Mouse (Mus musculus): ENCODE measurements around the gene Lect2. TPM values are rescaled to one million over a fixed set of nuclear protein-coding genes. Genes with fewer than 3 reads are reported as not detected.

Gene Lect2
- polyA plus RNA-seq, 1 experiment = not detected

DNA sequence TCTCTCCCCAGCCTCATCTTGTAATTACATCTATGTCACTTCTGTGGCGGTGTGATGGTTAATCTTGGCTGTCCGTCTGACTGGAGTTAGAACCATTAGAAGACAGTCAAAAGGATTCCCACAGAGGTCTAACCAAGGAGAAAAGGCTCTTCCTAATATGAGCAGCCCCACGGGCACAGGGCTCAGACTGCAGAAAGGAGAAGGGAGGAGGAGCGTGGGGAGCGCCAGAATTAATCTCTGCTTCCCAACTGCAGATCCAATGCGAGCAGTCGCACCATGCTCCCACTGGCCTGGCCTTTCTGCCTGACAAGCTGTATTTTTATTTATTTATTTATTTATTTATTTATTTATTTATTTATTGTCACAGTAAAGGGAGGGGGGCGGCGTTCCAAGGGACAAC lies 4.5 kb downstream of the Lect2 start:
- no peaks in the 10 kb centered on the region for H3K4me1 ChIP-seq (ENCODE audit: control insufficient read depth, insufficient read depth, insufficient read length, low read length)
- H3K4me3 ChIP-seq (ENCODE audit: insufficient read depth, low read depth, low read length) = no peak overlapping the region
- H3K27ac ChIP-seq (replicated peaks; ENCODE audit: low read depth, low read length) = no peak overlapping the region

DNA sequence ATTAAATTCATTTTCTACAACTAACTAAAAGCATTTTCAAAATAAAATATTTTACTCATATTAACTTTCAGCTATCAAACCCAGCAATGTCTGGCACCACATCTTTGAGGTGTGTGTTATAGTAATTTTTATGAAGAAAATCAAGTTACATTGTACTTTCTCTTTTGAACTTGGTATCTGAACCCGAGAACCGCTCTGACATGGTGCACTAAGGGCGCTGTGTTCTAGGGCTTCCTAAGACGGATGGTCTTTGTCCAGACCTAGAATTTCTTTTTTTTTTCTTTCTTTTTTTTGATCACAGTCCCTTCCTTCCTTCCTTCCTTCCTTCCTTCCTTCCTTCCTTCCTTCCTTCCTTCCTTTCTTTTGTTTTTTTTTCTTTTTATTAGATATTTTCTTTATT lies 8.5 kb downstream of the Lect2 start:
- Histone ChIP-seq H3K4me3 (ENCODE audit: insufficient read depth, low read depth, low read length) (no peak overlapping the region), H3K27ac (replicated peaks; ENCODE audit: low read depth, low read length) (no peak overlapping the region), H3K4me1 (ENCODE audit: control insufficient read depth, insufficient read depth, insufficient read length, low read length) (no peaks in the 10 kb centered on the region)

DNA sequence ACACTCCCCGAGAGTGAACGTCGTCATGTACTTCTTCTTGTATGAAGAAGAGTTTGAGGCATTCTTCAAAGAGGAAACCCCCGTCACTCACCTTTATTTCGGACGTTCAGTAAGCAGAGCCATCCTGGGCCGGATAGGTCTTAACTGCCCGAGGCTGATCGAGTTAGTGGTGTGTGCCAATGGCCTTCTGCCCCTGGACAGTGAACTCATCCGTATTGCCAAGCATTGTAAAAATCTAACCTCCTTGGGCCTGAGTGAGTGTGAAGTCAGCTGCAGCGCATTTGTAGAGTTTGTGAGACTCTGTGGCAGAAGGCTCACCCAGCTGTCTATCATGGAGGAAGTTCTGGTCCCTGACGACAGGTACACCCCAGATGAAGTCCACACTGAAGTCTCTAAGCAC lies 11.3 kb downstream of the Lect2 start:
- H3K4me3 ChIP-seq (ENCODE audit: insufficient read depth, low read depth, low read length) = no peak overlapping the region
- H3K27ac ChIP-seq (replicated peaks; ENCODE audit: low read depth, low read length) = no peak overlapping the region
- no peaks in the 10 kb centered on the region for H3K4me1 ChIP-seq (ENCODE audit: control insufficient read depth, insufficient read depth, insufficient read length, low read length)

GRCm38 (mm10) chr13:56535570-56535969 lies 12.7 kb downstream of the Lect2 start:
- Histone ChIP-seq H3K27ac (replicated peaks; ENCODE audit: low read depth, low read length) (no peak overlapping the region), H3K4me3 (ENCODE audit: insufficient read depth, low read depth, low read length) (no peak overlapping the region), H3K4me1 (ENCODE audit: control insufficient read depth, insufficient read depth, insufficient read length, low read length) (no peaks in the 10 kb centered on the region)

- Histone ChIP-seq H3K27ac (replicated peaks; ENCODE audit: low read depth, low read length) (no peak overlapping the region), H3K4me3 (ENCODE audit: insufficient read depth, low read depth, low read length) (no peak overlapping the region), H3K4me1 (ENCODE audit: control insufficient read depth, insufficient read depth, insufficient read length, low read length) (no peaks in the 10 kb centered on the region)
Observed at GRCm38 (mm10) chr13:56534931-56535330, 13.4 kb downstream of the Lect2 start.

DNA sequence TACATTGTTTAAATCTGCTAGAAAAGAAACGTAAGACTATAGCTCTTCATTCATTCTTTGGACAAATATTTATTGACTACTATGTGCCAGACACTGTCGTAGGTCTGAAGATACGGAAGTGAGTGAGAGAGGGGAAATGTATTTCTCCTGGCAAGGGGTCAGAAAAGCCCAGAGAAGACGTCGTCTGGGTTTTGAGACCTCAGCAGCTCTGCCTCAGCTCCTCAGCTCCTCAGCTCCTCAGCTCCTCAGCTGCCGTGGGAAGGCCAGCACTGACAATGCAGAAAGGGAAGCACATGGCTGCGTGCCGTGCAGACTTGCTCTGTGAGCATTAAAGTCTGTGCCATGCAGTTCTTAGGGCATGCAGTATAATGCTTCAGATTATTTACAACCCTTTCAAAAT lies 18.6 kb downstream of the Lect2 start:
- H3K27ac ChIP-seq (replicated peaks; ENCODE audit: low read depth, low read length) = no peak overlapping the region
- no peak overlapping the region for H3K4me3 ChIP-seq (ENCODE audit: insufficient read depth, low read depth, low read length)
- H3K4me1 ChIP-seq (ENCODE audit: control insufficient read depth, insufficient read depth, insufficient read length, low read length) = no peaks in the 10 kb centered on the region

DNA sequence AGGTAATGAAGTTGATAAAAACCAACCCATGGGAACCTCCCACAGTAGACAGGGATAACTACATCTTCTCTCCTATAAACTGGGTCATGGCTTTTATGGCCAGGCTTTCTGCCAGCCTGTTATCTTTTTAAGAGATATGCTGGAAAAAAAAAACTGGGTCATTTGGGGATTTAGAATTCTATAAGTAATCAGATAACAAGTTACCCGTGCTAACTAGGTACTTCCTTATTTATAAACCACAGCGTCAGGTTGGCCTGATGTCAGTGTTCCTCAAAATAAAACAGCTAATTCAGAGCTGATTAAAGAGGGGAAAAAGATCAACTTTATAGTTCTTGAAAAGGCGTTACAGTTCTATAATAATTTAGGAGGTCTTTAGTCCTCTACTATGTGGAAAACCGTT lies 19.3 kb downstream of the Lect2 start:
- no peak overlapping the region for H3K27ac ChIP-seq (replicated peaks; ENCODE audit: low read depth, low read length)

GRCm38 (mm10) chr13:56528281-56528680 lies 20.0 kb downstream of the Lect2 start:
- H3K4me3 ChIP-seq (ENCODE audit: insufficient read depth, low read depth, low read length) = no peak overlapping the region
- H3K27ac ChIP-seq (replicated peaks; ENCODE audit: low read depth, low read length) = no peak overlapping the region

More for the DNA sequence above, 19.3 kb downstream of the Lect2 start:
- H3K4me1 ChIP-seq (ENCODE audit: control insufficient read depth, insufficient read depth, insufficient read length, low read length) = no peaks in the 10 kb centered on the region
- no peak overlapping the region for H3K4me3 ChIP-seq (ENCODE audit: insufficient read depth, low read depth, low read length)

DNA sequence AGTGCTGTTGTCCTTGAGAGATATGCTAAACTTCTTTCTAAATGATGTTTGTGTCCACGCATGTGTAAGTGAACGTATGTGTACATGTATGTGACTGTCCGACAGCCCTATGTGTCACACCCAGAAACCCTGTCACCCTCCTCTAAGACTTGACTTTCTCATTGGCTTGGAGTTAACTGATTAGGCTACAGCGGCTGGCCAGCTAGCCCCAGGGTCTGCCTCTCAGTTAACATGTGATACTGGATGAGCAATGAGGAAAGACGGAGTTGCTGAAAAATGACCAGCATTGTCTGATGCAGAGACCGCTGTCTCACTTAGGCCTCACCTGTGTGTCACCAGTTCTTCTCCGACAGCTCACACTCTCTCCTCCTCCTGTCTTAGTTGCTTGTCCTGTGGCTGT lies 20.5 kb downstream of the Lect2 start:
- no peak overlapping the region for H3K27ac ChIP-seq (replicated peaks; ENCODE audit: low read depth, low read length)

More at GRCm38 (mm10) chr13:56528281-56528680, 20.0 kb downstream of the Lect2 start:
- H3K4me1 ChIP-seq (ENCODE audit: control insufficient read depth, insufficient read depth, insufficient read length, low read length) = no peaks in the 10 kb centered on the region

GRCm38 (mm10) chr13:56526871-56527270 lies 21.4 kb downstream of the Lect2 start:
- H3K4me1 ChIP-seq (ENCODE audit: control insufficient read depth, insufficient read depth, insufficient read length, low read length) = no peaks in the 10 kb centered on the region
- no peak overlapping the region for H3K4me3 ChIP-seq (ENCODE audit: insufficient read depth, low read depth, low read length)
- no peak overlapping the region for H3K27ac ChIP-seq (replicated peaks; ENCODE audit: low read depth, low read length)

More for the DNA sequence above, 20.5 kb downstream of the Lect2 start:
- Histone ChIP-seq H3K4me3 (ENCODE audit: insufficient read depth, low read depth, low read length) (no peak overlapping the region), H3K4me1 (ENCODE audit: control insufficient read depth, insufficient read depth, insufficient read length, low read length) (no peaks in the 10 kb centered on the region)

GRCm38 (mm10) chr13:56522821-56523167 lies 25.5 kb downstream of the Lect2 start:
- H3K4me1 ChIP-seq (ENCODE audit: control insufficient read depth, insufficient read depth, insufficient read length, low read length) = no peaks in the 10 kb centered on the region
- no peak overlapping the region for H3K27ac ChIP-seq (replicated peaks; ENCODE audit: low read depth, low read length)
- peak overlapping the region; percentile 84 for H3K4me3 ChIP-seq (ENCODE audit: insufficient read depth, low read depth, low read length)

DNA sequence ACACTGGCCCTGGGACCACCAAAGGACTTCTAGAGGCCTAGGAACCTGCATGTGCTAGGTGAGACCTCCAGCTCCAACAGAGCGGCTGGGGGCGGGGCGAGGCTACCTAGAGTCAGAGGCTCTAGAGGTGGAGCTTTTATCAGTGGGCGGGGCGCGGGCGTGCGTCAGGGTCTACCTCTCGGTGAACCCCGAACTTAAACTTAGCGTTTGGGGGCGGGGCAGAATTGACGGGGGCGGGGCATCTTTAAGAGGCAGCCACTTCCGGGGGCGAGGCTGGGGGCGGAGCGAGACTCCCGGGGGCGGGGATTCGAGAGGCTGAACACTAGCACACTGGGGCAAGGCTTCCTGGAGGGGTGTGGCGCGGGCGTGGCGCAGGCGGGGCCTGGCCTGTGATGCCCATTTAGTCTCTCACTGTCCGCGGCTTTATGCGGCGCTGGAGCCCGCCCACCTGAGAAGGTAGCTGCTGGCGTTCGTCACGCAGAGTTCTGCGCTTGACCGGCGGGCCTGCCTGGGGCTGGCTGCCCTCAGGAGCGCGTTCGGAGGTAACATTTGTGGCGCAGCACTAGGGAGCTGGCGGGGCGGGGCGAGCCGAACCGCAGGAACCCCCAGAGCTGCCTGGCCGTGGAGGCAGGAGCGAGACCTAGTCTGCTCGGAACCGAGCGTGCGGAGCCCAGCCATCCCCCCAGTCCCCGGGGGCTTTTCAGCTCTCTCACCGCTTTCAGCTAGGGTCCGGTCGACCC lies 26.1 kb downstream of the Lect2 start, which contains the start of gene Fbxl21:
Gene Fbxl21, plus strand, starts transcription at position 392 of the 740 bp plus-strand sequence.
- H3K27ac ChIP-seq (replicated peaks; ENCODE audit: low read depth, low read length) = no peak within 1 kb of the TSS
- H3K4me1 ChIP-seq (ENCODE audit: control insufficient read depth, insufficient read depth, insufficient read length, low read length) = no peaks in the 10 kb centered on the region
- peak within 1 kb of the TSS; percentile 84 for H3K4me3 ChIP-seq (ENCODE audit: insufficient read depth, low read depth, low read length)

DNA sequence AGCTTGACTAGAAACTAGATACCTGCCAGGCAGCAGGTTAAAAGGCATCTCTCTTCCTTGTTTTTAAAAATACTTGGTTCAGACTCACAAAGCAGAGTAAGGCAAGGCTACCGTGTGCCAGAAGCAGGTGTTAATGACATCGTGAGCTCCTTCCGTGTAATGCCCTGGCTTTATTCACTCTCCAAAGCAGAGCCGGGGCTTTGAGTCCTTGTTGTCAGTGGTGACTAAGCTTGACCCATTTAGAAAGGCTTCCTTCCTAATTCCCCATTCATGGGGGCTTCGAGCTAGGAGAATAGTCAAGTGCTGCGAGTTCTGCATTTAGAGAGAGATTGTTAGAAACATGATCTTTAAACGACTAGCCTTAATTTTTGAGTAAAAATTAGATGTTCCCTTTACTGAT lies 31.5 kb downstream of the Lect2 start:
- H3K4me1 ChIP-seq (ENCODE audit: control insufficient read depth, insufficient read depth, insufficient read length, low read length) = no peaks in the 10 kb centered on the region
- no peak overlapping the region for H3K27ac ChIP-seq (replicated peaks; ENCODE audit: low read depth, low read length)
- H3K4me3 ChIP-seq (ENCODE audit: insufficient read depth, low read depth, low read length) = no peak overlapping the region

GRCm38 (mm10) chr13:56516311-56516710 lies 32.0 kb downstream of the Lect2 start:
- H3K4me1 ChIP-seq (ENCODE audit: control insufficient read depth, insufficient read depth, insufficient read length, low read length) = no peaks in the 10 kb centered on the region
- no peak overlapping the region for H3K27ac ChIP-seq (replicated peaks; ENCODE audit: low read depth, low read length)
- H3K4me3 ChIP-seq (ENCODE audit: insufficient read depth, low read depth, low read length) = no peak overlapping the region

DNA sequence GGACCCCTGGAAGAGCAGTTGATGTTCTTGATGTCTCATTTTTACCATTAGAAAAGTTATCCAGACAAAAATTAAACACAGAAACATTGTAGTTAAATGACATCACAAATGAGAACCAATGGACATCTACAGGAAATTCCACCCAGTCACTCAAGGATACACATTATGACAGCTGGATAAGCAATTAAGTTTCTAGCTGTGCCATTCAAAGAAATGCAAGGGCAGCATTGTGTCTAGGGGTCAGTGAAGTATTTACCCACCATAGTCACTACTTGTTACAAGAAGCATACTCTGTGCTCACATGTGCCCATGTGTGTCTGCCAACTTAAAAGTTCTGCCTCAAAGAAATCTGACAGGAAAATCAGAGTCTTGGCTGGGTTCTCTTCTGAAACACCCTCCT lies 34.7 kb downstream of the Lect2 start:
- Histone ChIP-seq H3K4me3 (ENCODE audit: insufficient read depth, low read depth, low read length) (no peak overlapping the region), H3K4me1 (ENCODE audit: control insufficient read depth, insufficient read depth, insufficient read length, low read length) (no peaks in the 10 kb centered on the region), H3K27ac (replicated peaks; ENCODE audit: low read depth, low read length) (no peak overlapping the region)

DNA sequence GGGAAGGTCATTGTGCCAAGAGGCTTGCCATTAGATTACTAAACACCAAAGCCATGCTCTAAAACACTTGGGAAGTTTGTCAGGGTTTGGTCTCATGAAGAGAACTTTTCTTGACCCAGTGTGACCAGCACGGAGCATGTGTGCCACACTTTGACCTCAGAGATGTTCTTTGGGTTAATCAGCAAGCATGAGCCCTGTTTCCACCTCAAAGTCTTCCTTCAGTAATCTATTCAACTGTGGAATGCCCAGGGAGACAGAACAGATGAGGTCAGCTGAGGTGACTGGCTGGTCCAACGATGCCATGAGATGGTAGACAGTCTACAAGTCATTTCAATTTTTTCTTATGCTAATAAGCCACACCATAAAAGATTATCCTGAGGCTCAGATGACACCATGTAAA lies 38.5 kb downstream of the Lect2 start:
- no peaks in the 10 kb centered on the region for H3K4me1 ChIP-seq (ENCODE audit: control insufficient read depth, insufficient read depth, insufficient read length, low read length)

More for the DNA sequence above, 38.5 kb downstream of the Lect2 start:
- Histone ChIP-seq H3K4me3 (ENCODE audit: insufficient read depth, low read depth, low read length) (no peak overlapping the region), H3K27ac (replicated peaks; ENCODE audit: low read depth, low read length) (no peak overlapping the region)
